16 mouse cellular contexts compared by ENCODE assay signal in genomic region chr14:58917853-58918252, GRCm38 (mm10).
DNase-seq lines count a peak whose midpoint lies in the region; ATAC-seq and TF ChIP-seq lines count a peak whose summit lies in the region.
"Had no signal": no experiment of that assay in that cellular context is flagged by ENCODE, and none has a peak within 500 bp of the region (broad histone marks: within the 10 kb centered on the region; RNA-seq: fewer than 3 reads in every experiment).

No protein-coding gene starts in this region.

- no peaks in the 10 kb centered on the region for H3K36me3 ChIP-seq in forebrain, postnatal 0 days (ENCODE audit: insufficient read depth)
- no peaks in the 10 kb centered on the region for H3K36me3 ChIP-seq in forebrain, embryonic 12.5 days (replicated peaks)
- no peaks in the 10 kb centered on the region for H3K36me3 ChIP-seq in embryonic facial prominence, embryonic 10.5 days (replicated peaks)
- H3K36me3 ChIP-seq: embryonic facial prominence, embryonic 12.5 days; forebrain, embryonic 10.5 days; kidney, embryonic 15.5 days; lung, embryonic 15.5 days; neural tube, embryonic 15.5 days had no signal

- no peaks in the 10 kb centered on the region for H3K27me3 ChIP-seq in forebrain, postnatal 0 days (ENCODE audit: insufficient read depth, low read length)
- H3K27me3 ChIP-seq in forebrain, embryonic 12.5 days = no peaks in the 10 kb centered on the region
- no peaks in the 10 kb centered on the region for H3K27me3 ChIP-seq in embryonic facial prominence, embryonic 10.5 days (replicated peaks; ENCODE audit: low read depth, poor library complexity, severe bottlenecking)
- H3K27me3 ChIP-seq: embryonic facial prominence, embryonic 12.5 days; kidney, embryonic 15.5 days; lung, embryonic 15.5 days; neural tube, embryonic 15.5 days had no signal

- no peaks in the 10 kb centered on the region for H3K9me3 ChIP-seq in forebrain, postnatal 0 days (ENCODE audit: low read length)
- no peaks in the 10 kb centered on the region for H3K9me3 ChIP-seq in forebrain, embryonic 12.5 days
- H3K9me3 ChIP-seq in embryonic facial prominence, embryonic 10.5 days = no peaks in the 10 kb centered on the region
- H3K9me3 ChIP-seq: embryonic facial prominence, embryonic 12.5 days; forebrain, embryonic 10.5 days; kidney, embryonic 15.5 days; lung, embryonic 15.5 days; neural tube, embryonic 15.5 days had no signal

- no peak for DNase-seq in forebrain, postnatal 0 days
- no peak for DNase-seq in layer of hippocampus, adult 2 months (ENCODE audit: low spot score in 2 of 2)
- no peak for DNase-seq in layer of hippocampus, adult 9-10 months (ENCODE audit: low spot score)
- peak; percentile 10 for DNase-seq in embryonic facial prominence, embryonic 10.5 days (ENCODE audit: low spot score)
- DNase-seq in thymus, postnatal 10 days (ENCODE audit: low spot score in 2 of 2) = peak; percentile 54 to 59
- DNase-seq in urinary bladder, postnatal 4 days (ENCODE audit: low spot score in 2 of 2) = no peak
- no peak for DNase-seq in gastrocnemius, postnatal 14 days
- DNase-seq: adrenal gland, postnatal 36 days; cerebellum, adult 9-11 months; right cerebral cortex, adult 18-20 months had no signal

- intact Hi-C loops in gastrocnemius, postnatal 14 days (cut with DNase I; ENCODE audit: low total_unique reads) = no loop called here

- no peak overlapping the region for H3K4me2 ChIP-seq in forebrain, postnatal 0 days (ENCODE audit: low read depth)
- H3K4me2 ChIP-seq in forebrain, embryonic 12.5 days = no peak overlapping the region
- H3K4me2 ChIP-seq: embryonic facial prominence, embryonic 12.5 days; kidney, embryonic 15.5 days; lung, embryonic 15.5 days; neural tube, embryonic 15.5 days had no signal

- peak; percentile 45; the same call in 1 of the 2 replicates for ATAC-seq in forebrain, postnatal 0 days
- no peak for ATAC-seq in forebrain, embryonic 12.5 days (ENCODE audit: low FRiP score)

- no peak overlapping the region for H3K9ac ChIP-seq in forebrain, postnatal 0 days
- H3K9ac ChIP-seq in forebrain, embryonic 12.5 days = no peak overlapping the region
- H3K9ac ChIP-seq: embryonic facial prominence, embryonic 12.5 days; kidney, embryonic 15.5 days; lung, embryonic 15.5 days; neural tube, embryonic 15.5 days had no signal

- peak; percentile 55 for TF ChIP-seq CTCF in forebrain, postnatal 0 days (IDR thresholded peaks at IDR 0.05; ENCODE audit: low read depth)
- peak; percentile 33 for TF ChIP-seq CTCF in layer of hippocampus, adult 2 months (conservative IDR thresholded peaks at IDR 0.05)

- WGBS in forebrain, postnatal 0 days = 80% methylated on average over 9 of the region's 9 CpGs
- WGBS in forebrain, embryonic 12.5 days = 81% methylated on average over 9 of the region's 9 CpGs
- 72% methylated on average over 9 of the region's 9 CpGs for WGBS in embryonic facial prominence, embryonic 10.5 days

- H3K4me3 ChIP-seq in forebrain, postnatal 0 days (ENCODE audit: low read depth, low read length) = no peak overlapping the region
- H3K4me3 ChIP-seq in forebrain, embryonic 12.5 days (replicated peaks) = no peak overlapping the region
- no peak overlapping the region for H3K4me3 ChIP-seq in layer of hippocampus, adult 2 months
- H3K4me3 ChIP-seq in embryonic facial prominence, embryonic 10.5 days = no peak overlapping the region
- H3K4me3 ChIP-seq: embryonic facial prominence, embryonic 12.5 days; forebrain, embryonic 10.5 days; kidney, embryonic 15.5 days; lung, embryonic 15.5 days; neural tube, embryonic 15.5 days had no signal

- H3K27ac ChIP-seq in forebrain, postnatal 0 days (ENCODE audit: low read depth, low read length) = no peak overlapping the region
- no peak overlapping the region for H3K27ac ChIP-seq in forebrain, embryonic 12.5 days
- no peak overlapping the region for H3K27ac ChIP-seq in layer of hippocampus, adult 2 months
- H3K27ac ChIP-seq in embryonic facial prominence, embryonic 10.5 days (replicated peaks) = no peak overlapping the region
- H3K27ac ChIP-seq: embryonic facial prominence, embryonic 12.5 days; forebrain, embryonic 10.5 days; kidney, embryonic 15.5 days; lung, embryonic 15.5 days; neural tube, embryonic 15.5 days had no signal

- H3K4me1 ChIP-seq in forebrain, postnatal 0 days (ENCODE audit: insufficient read depth) = no peaks in the 10 kb centered on the region
- no peaks in the 10 kb centered on the region for H3K4me1 ChIP-seq in forebrain, embryonic 12.5 days
- no peaks in the 10 kb centered on the region for H3K4me1 ChIP-seq in embryonic facial prominence, embryonic 10.5 days
- H3K4me1 ChIP-seq: embryonic facial prominence, embryonic 12.5 days; forebrain, embryonic 10.5 days; kidney, embryonic 15.5 days; lung, embryonic 15.5 days; neural tube, embryonic 15.5 days had no signal

Comparison
In these comparisons a context has a peak if more than half of its experiments do, and no peak if none do; other contexts are left out.
1. DNase-seq: peak in embryonic facial prominence, embryonic 10.5 days (single experiment) and thymus, postnatal 10 days (2 of 2); none in forebrain, postnatal 0 days (single experiment), layer of hippocampus, adult 2 months (0 of 2), layer of hippocampus, adult 9-10 months (single experiment), urinary bladder, postnatal 4 days (0 of 2) and gastrocnemius, postnatal 14 days (single experiment).